19 mouse cellular contexts compared by ENCODE assay signal in the genomic region with DNA sequence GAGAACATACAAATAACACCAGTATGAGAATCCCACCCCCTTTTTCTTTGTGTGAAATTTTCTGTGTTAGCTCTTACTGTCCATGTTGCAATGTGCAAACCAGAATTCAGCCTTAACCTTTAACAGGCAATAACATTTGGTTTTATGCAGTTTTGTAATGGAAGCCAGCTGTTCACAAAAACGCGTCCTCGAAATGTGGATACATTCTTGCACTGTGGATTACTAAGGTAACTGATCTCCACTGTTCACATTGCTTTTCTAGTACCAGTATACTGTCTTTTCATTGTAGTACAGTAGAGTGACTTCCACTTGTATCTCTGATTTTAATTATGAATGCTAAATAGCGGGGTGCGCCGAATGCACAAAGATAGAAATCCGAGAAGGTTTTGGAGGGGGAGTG.
DNase-seq lines count a peak whose midpoint lies in the region; ATAC-seq lines count a peak whose summit lies in the region.
"Had no signal": no experiment of that assay in that cellular context is flagged by ENCODE, and none has a peak within 500 bp of the region (broad histone marks: within the 10 kb centered on the region; RNA-seq: fewer than 3 reads in every experiment).

No protein-coding gene starts in this region.

- no peak overlapping the region for H3K27ac ChIP-seq in limb, embryonic 11.5 days (replicated peaks; ENCODE audit: low read depth, low read length)
- H3K27ac ChIP-seq in limb, embryonic 10.5 days: no peak overlapping the region
- no peak overlapping the region for H3K27ac ChIP-seq in embryonic facial prominence, embryonic 12.5 days
- H3K27ac ChIP-seq: forebrain, embryonic 15.5 days; heart, adult 2 months; heart, embryonic 15.5 days; hindbrain, embryonic 10.5 days; hindbrain, embryonic 14.5 days; intestine, embryonic 15.5 days had no signal

- no peak overlapping the region for H3K4me3 ChIP-seq in limb, embryonic 11.5 days (ENCODE audit: low read depth, low read length)
- no peak overlapping the region for H3K4me3 ChIP-seq in limb, embryonic 10.5 days
- no peak overlapping the region for H3K4me3 ChIP-seq in embryonic facial prominence, embryonic 12.5 days
- H3K4me3 ChIP-seq: forebrain, embryonic 15.5 days; heart, adult 2 months; heart, embryonic 15.5 days; hindbrain, embryonic 10.5 days; intestine, embryonic 15.5 days had no signal

- no peaks in the 10 kb centered on the region for H3K9me3 ChIP-seq in limb, embryonic 11.5 days (ENCODE audit: control insufficient read depth, low read length)
- no peaks in the 10 kb centered on the region for H3K9me3 ChIP-seq in limb, embryonic 10.5 days (replicated peaks)
- H3K9me3 ChIP-seq in embryonic facial prominence, embryonic 12.5 days: no peaks in the 10 kb centered on the region
- H3K9me3 ChIP-seq: forebrain, embryonic 15.5 days; heart, embryonic 15.5 days; hindbrain, embryonic 10.5 days; intestine, embryonic 15.5 days had no signal

- H3K27me3 ChIP-seq in limb, embryonic 11.5 days (ENCODE audit: control insufficient read depth, insufficient read depth, low read length): no peaks in the 10 kb centered on the region
- no peaks in the 10 kb centered on the region for H3K27me3 ChIP-seq in limb, embryonic 10.5 days (ENCODE audit: low read depth, poor library complexity, severe bottlenecking)
- H3K27me3 ChIP-seq in embryonic facial prominence, embryonic 12.5 days: no peaks in the 10 kb centered on the region
- H3K27me3 ChIP-seq: forebrain, embryonic 15.5 days; heart, embryonic 15.5 days; intestine, embryonic 15.5 days had no signal

- no peak overlapping the region for H3K9ac ChIP-seq in limb, embryonic 11.5 days (ENCODE audit: low read length)
- no peak overlapping the region for H3K9ac ChIP-seq in embryonic facial prominence, embryonic 12.5 days
- H3K9ac ChIP-seq: forebrain, embryonic 15.5 days; heart, embryonic 15.5 days; hindbrain, embryonic 14.5 days; intestine, embryonic 15.5 days had no signal

- ATAC-seq in limb, embryonic 11.5 days (ENCODE audit: insufficient number of reproducible peaks, low FRiP score, low TSS enrichment, low read depth): no peak; the same call in 1 of the 2 replicates
- peak; percentile 79 for ATAC-seq in embryonic facial prominence, embryonic 12.5 days (ENCODE audit: insufficient number of reproducible peaks, insufficient read depth, low FRiP score, low TSS enrichment)
- no peak for ATAC-seq in frontal cortex, adult (ENCODE audit: low TSS enrichment)
- ATAC-seq: forebrain, embryonic 15.5 days; intestine, embryonic 15.5 days had no signal

- peaks cover 3% of the 10 kb centered on the region; the same call in 1 of the 2 replicates for H3K4me1 ChIP-seq in limb, embryonic 11.5 days (ENCODE audit: control insufficient read depth, insufficient read depth, low read length)
- H3K4me1 ChIP-seq in limb, embryonic 10.5 days: peaks cover 9% of the 10 kb centered on the region
- peaks cover 8% of the 10 kb centered on the region for H3K4me1 ChIP-seq in embryonic facial prominence, embryonic 12.5 days
- H3K4me1 ChIP-seq: forebrain, embryonic 15.5 days; heart, embryonic 15.5 days; hindbrain, embryonic 10.5 days; intestine, embryonic 15.5 days had no signal

- H3K36me3 ChIP-seq in limb, embryonic 11.5 days (ENCODE audit: control insufficient read depth, insufficient read depth, low read length): no peaks in the 10 kb centered on the region
- no peaks in the 10 kb centered on the region for H3K36me3 ChIP-seq in limb, embryonic 10.5 days
- no peaks in the 10 kb centered on the region for H3K36me3 ChIP-seq in embryonic facial prominence, embryonic 12.5 days
- H3K36me3 ChIP-seq: forebrain, embryonic 15.5 days; heart, embryonic 15.5 days; hindbrain, embryonic 10.5 days; intestine, embryonic 15.5 days had no signal

- H3K4me2 ChIP-seq in limb, embryonic 11.5 days (ENCODE audit: low read depth, severe bottlenecking): no peak overlapping the region
- H3K4me2 ChIP-seq in embryonic facial prominence, embryonic 12.5 days (replicated peaks): 0 out of 2 replicates have a peak overlapping the region, but pooled peaks have one; percentile 11
- H3K4me2 ChIP-seq: forebrain, embryonic 15.5 days; heart, embryonic 11.5 days; heart, embryonic 15.5 days; hindbrain, embryonic 14.5 days; intestine, embryonic 15.5 days had no signal

- 47% methylated on average over 7 of the region's 7 CpGs for WGBS in limb, embryonic 11.5 days
- 69% methylated on average over 7 of the region's 7 CpGs for WGBS in limb, embryonic 10.5 days
- 25% methylated on average over 7 of the region's 7 CpGs for WGBS in embryonic facial prominence, embryonic 12.5 days

- DNase-seq in limb, embryonic 11.5 days (ENCODE audit: low spot score): peak; percentile 47
- no peak for DNase-seq in limb, embryonic 10.5 days (ENCODE audit: low spot score)
- DNase-seq in forelimb bud, embryonic 11.5 days (ENCODE audit: low read depth, low spot score): peak; percentile 73
- DNase-seq in mesoderm, embryonic 11.5 days (ENCODE audit: low read depth, low spot score): peak; percentile 16
- DNase-seq in layer of hippocampus, postnatal 36 days: no peak
- DNase-seq: adrenal gland, adult 8-10 months; adrenal gland, postnatal 36 days; cerebellum, adult 2 months; cerebellum, postnatal 14 days; gastrocnemius, postnatal 14 days; heart, adult 2 months had no signal

Comparison
In these comparisons a context has a peak if more than half of its experiments do, and no peak if none do; other contexts are left out.
1. DNase-seq: peak in limb, embryonic 11.5 days (single experiment), forelimb bud, embryonic 11.5 days (single experiment) and mesoderm, embryonic 11.5 days (single experiment); none in limb, embryonic 10.5 days (single experiment) and layer of hippocampus, postnatal 36 days (0 of 2).